Mouse (Mus musculus) midbrain, embryonic 16.5 days (tissue): Measurements from ENCODE around the gene Polg. TPM values are rescaled to one million over a fixed set of nuclear protein-coding genes. Genes with fewer than 3 reads are reported as not detected.

ENCODE experiments used
- ATAC-seq: fragments of 200-750 bp; cut with Nextera tagmentation; 2 replicates; pipeline ENCODE4 v1.8.0; 2017; ENCODE audit warnings: moderate TSS enrichment
- H3K27ac ChIP-seq: fragments of 300-500 bp; sonication (generic); 2 replicates; pipeline ENCODE4 v1.5.1; 2014; ENCODE audit warnings: mild to moderate bottlenecking, low read length, mixed read lengths
- H3K27me3 ChIP-seq: fragments of 300-500 bp; sonication (generic); 2 replicates; pipeline ENCODE4 v1.6.1; 2014; ENCODE audit warnings: low read depth, low read length, mixed read lengths; ENCODE audit not compliant: control insufficient read depth, insufficient read depth
- H3K36me3 ChIP-seq: fragments of 300-500 bp; sonication (generic); 2 replicates; pipeline ENCODE4 v1.6.1; 2014; ENCODE audit warnings: mild to moderate bottlenecking, low read length, moderate library complexity, mixed read lengths; ENCODE audit not compliant: control insufficient read depth, insufficient read depth
- H3K4me1 ChIP-seq: fragments of 300-500 bp; sonication (generic); 2 replicates; pipeline ENCODE4 v1.6.1; 2014; ENCODE audit warnings: mild to moderate bottlenecking, low read length, mixed read lengths; ENCODE audit not compliant: control insufficient read depth, insufficient read depth
- H3K4me2 ChIP-seq: fragments of 300-500 bp; sonication (generic); 2 replicates; pipeline ENCODE4 v1.6.1; 2014; ENCODE audit warnings: mild to moderate bottlenecking, low read length, mixed read lengths
- H3K4me3 ChIP-seq: fragments of 300-500 bp; sonication (generic); 2 replicates; pipeline ENCODE4 v1.5.1; 2014; ENCODE audit warnings: low read depth, mild to moderate bottlenecking, low read length, moderate library complexity, mixed read lengths
- H3K9ac ChIP-seq: fragments of 300-500 bp; sonication (generic); 2 replicates; pipeline ENCODE4 v1.6.1; 2014; ENCODE audit warnings: low read depth, low read length, mixed read lengths
- H3K9me3 ChIP-seq: fragments of 300-500 bp; sonication (generic); replicated peaks from 2 replicates; pipeline ENCODE4 v1.6.1; 2014; ENCODE audit warnings: mild to moderate bottlenecking, low read length, mixed read lengths; ENCODE audit not compliant: control insufficient read depth, poor library complexity, severe bottlenecking
- WGBS: fragments of 180-500 bp; shearing (Covaris S2); extraction: QIAGEN DNeasy Blood & Tissue Kit; methylation state at CpG from one replicate; pipeline ENCODE4 v1.1.7; 2014; 5-methylcytosine and 5-hydroxymethylcytosine counted together
- polyA plus RNA-seq: library from polyadenylated mRNA; unstranded; fragments of >200 nt; fragmentation: Nextera tagmentation; extraction: Ambion mirVana; gene quantifications from 2 replicates; pipeline ENCODE4 v1.2.1, GENCODE M21; 2015

Gene Polg
- polyA plus RNA-seq, 1 experiment from 2014 or later = 22.0 TPM

DNA sequence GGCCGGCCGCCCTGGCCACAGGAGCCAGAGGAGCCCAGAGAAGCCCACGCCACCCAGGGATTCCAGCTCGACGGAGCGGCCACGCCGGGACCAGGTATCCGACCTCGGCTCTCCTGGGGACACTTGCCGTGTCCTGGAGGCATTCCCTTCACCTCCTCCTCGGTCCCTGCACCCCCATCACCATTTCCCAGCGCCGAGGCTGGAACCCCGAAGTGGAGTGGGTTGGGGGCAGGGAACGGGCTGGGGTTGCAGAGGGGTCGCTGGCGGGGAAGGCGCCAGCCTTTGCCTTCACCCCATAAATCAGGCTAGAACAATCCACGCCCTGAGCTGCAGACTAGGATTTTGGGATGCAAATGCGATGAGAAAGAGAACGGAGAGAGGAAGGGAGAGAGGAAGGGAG is 39.2 kb upstream of the Polg start:
- under 1% methylated on average over 22 of the region's 22 CpGs for WGBS
- Histone ChIP-seq H3K9ac (peak overlapping the region; percentile 95), H3K4me1 (peaks cover 27% of the 10 kb centered on the region), H3K4me3 (peak overlapping the region; percentile 80), H3K27me3 (peaks cover 7% of the 10 kb centered on the region; the same call in 1 of the 2 replicates), H3K36me3 (no peaks in the 10 kb centered on the region), H3K9me3 (no peaks in the 10 kb centered on the region), H3K27ac (peak overlapping the region; percentile 93), H3K4me2 (peak overlapping the region; percentile 85)
- no peak for ATAC-seq

DNA sequence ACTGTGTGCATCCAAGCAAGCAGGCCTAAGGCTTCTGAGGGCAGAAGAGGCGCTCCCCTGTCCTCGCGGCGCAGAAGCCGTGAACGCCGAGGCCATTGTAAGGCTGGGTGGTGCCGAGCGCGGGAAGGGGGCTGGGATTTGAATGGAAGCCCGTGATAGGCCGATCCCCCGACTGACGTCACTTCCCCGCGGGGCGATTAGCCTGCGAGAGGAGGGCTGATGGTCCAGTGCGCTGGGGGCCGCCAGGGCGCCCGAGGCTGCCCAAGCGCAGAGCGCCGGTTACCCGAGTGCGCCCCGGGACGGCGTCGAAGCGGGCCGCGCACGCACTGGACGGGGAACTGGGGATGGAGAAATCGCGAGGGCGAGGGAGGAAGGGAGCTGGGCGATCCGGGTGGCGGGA is 38.6 kb upstream of the Polg start:
- peak overlapping the region; percentile 80 for H3K4me3 ChIP-seq
- H3K9me3 ChIP-seq = no peaks in the 10 kb centered on the region
- ATAC-seq = peak; percentile 82

DNA sequence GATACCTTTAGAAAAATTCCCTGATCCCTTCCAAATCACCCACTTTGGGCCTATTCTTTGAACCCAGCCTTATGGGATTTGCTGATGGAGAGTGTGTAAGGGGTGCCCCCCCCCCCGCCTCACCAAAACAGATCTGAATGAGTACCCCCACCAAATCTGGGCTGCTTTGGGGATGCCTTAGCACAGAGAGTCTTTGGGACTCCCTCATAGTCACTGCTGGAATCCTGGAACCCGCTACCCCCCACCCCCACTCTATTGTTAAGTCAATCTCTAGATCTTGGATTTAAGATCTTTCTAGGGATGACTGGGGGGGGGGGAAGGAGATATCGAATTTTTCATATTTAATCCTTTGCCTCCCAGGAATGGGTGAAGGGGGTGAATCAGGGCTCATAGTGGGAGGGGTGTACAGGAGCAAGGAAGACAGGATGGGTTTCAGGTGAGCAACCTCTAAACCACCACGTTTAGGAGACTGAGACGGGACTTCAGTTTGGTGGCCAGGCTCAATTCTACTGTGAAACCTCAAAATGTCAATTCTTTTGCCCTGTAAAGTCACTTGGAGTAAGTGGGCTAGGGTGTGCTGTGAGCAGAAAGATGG is 37.6 kb upstream of the Polg start:
- H3K27ac ChIP-seq = peak overlapping the region; percentile 93
- H3K4me1 ChIP-seq = peaks cover 26% of the 10 kb centered on the region
- no peaks in the 10 kb centered on the region for H3K9me3 ChIP-seq
- peak overlapping the region; percentile 80 for H3K4me3 ChIP-seq
- H3K9ac ChIP-seq = peak overlapping the region; percentile 95
- ATAC-seq = no peak
- peaks cover 7% of the 10 kb centered on the region; the same call in 1 of the 2 replicates for H3K27me3 ChIP-seq
- H3K36me3 ChIP-seq = no peaks in the 10 kb centered on the region
- H3K4me2 ChIP-seq = peak overlapping the region; percentile 85
- WGBS = 5% methylated on average over 5 of the region's 5 CpGs

More for the DNA sequence above, 38.6 kb upstream of the Polg start:
- H3K4me1 ChIP-seq = peaks cover 27% of the 10 kb centered on the region
- peak overlapping the region; percentile 95 for H3K9ac ChIP-seq
- peaks cover 7% of the 10 kb centered on the region; the same call in 1 of the 2 replicates for H3K27me3 ChIP-seq
- 0% methylated on average over 42 of the region's 42 CpGs for WGBS
- H3K4me2 ChIP-seq = peak overlapping the region; percentile 85
- H3K27ac ChIP-seq = peak overlapping the region; percentile 93
- H3K36me3 ChIP-seq = no peaks in the 10 kb centered on the region

DNA sequence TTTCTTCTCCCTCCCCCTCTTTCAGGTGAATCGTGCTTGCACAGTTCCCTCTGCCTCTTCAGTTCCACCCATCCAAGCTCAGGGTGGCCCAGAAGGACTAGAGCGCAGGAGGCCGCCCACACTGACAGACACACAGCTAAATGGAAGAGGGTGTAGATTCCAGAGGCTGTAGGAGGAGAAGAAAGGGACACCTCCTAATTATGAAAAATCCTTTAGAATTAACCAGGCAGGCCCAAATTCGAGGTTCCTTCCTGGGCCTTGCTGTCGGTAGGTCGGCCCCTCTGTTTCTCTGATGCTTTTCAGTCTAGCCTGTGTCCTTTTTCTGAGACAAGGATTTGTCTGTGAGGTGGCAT is 36.9 kb upstream of the Polg start:
- H3K9me3 ChIP-seq = no peaks in the 10 kb centered on the region
- 14% methylated on average over 6 of the region's 6 CpGs for WGBS
- peak overlapping the region; percentile 85 for H3K4me2 ChIP-seq
- no peaks in the 10 kb centered on the region for H3K36me3 ChIP-seq
- H3K27me3 ChIP-seq = peaks cover 9% of the 10 kb centered on the region; the same call in 1 of the 2 replicates
- ATAC-seq = no peak
- H3K27ac ChIP-seq = peak overlapping the region; percentile 93
- H3K4me3 ChIP-seq = peak overlapping the region; percentile 80
- H3K9ac ChIP-seq = peak overlapping the region; percentile 95
- peaks cover 24% of the 10 kb centered on the region for H3K4me1 ChIP-seq

DNA sequence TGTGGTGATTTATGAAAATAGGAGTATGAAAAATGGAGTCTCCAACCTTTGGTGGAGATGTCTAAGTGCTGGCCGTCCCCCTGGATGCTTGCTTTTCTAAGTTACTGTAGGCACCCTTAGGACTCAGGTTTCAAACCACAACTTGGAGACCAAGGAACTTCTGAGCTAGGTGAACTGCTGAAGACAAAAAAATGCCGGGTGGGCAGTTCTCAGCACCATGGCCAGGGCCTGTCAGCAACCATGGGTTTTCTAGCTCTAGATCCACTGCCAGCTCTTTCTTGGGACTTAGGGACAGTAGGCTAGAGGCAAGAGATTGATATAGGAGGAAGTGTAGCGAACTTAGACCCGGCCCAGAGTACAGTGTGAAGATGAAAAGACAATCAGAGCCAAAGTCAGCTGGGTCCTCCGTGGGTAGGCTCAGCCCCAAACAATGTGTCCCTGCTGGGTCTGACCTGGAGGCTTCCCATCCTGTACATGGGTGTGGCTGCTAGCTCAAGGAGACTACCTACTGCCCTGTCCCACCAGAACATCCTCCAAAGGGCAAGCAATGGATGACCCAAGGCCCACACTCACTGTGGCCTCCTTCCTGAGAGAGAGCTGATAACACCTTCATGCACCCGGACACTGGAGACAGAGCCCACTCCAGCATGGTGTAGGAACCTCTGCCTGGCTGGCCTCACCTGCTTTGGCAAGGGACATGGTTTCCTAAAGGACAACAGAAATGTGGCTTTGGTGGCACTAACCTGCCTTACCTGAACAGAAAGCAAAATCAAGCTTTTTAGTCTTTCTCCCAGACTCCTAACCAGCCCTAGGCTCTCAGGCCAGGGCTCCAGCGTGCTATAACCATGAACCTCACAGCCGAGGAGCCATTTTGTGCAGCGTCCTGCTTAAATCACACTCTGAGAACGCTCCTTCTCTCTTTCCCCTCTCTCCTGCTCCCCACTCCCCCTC is 36.3 kb upstream of the Polg start:
- no peak for ATAC-seq
- H3K4me1 ChIP-seq = peaks cover 22% of the 10 kb centered on the region
- peak overlapping the region; percentile 93 for H3K27ac ChIP-seq
- H3K4me2 ChIP-seq = peak overlapping the region; percentile 85
- H3K9me3 ChIP-seq = no peaks in the 10 kb centered on the region
- peak overlapping the region; percentile 80 for H3K4me3 ChIP-seq
- WGBS = 14% methylated on average over 10 of the region's 10 CpGs
- peak overlapping the region; percentile 95 for H3K9ac ChIP-seq
- no peaks in the 10 kb centered on the region for H3K36me3 ChIP-seq
- peaks cover 8% of the 10 kb centered on the region; the same call in 1 of the 2 replicates for H3K27me3 ChIP-seq

DNA sequence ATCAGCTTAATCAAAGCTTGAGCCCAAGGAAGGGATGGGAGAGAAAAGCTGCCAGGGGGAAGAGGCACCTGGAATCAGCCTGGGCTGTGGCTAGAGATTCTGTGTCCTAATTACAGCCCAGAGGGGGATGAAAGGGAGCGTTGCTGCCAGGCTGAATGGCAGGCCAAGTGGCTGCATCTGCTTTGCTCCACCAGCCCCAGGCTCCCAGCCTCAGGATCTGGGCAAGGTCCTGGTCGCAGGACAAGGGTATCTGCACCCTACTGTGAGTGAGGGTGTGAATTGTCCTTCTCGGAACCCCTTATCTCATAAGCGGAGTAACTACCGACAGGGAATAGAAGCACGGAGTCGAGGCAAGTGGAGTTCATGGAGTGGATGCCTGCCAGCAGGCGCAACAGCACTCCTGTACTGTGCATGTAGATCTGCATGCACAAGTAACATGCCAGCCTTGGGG is 35.4 kb upstream of the Polg start:
- peaks cover 21% of the 10 kb centered on the region for H3K4me1 ChIP-seq
- no peaks in the 10 kb centered on the region for H3K36me3 ChIP-seq
- peak overlapping the region; percentile 93 for H3K27ac ChIP-seq
- H3K4me3 ChIP-seq = peak overlapping the region; percentile 80
- no peak for ATAC-seq
- 4% methylated on average over 8 of the region's 8 CpGs for WGBS
- H3K4me2 ChIP-seq = peak overlapping the region; percentile 85
- no peaks in the 10 kb centered on the region for H3K9me3 ChIP-seq
- H3K9ac ChIP-seq = peak overlapping the region; percentile 95
- peaks cover 14% of the 10 kb centered on the region for H3K27me3 ChIP-seq

DNA sequence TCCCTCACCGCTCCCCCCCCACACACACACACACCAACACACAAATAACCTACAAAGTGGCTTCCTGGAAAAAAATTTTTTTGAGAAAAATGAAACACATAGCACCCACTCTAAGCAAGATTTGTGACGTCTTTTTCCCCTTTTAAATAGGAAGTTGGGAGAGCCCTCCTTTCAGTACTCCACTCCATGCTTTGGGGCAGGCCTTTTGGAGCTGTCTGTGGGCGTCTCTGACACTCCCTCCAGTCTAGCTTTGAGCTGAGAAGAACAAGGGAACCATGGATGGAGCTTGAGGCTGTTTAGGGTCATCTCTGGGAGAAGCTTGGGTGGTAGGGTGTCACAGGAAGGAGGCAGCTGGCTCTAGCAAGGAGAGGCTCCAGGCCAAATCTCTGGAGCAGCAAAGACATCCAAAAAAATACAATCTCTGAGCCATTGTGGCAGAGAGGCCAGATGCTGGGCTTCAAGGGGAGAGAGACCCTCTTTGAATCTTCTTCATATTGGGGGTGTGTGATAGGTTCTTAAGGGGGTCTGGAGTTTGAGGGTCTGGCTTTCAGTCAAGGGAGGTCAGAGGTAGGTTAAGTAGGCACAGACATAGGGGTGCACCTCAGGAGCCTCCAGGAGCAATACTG is 34.6 kb upstream of the Polg start:
- peak overlapping the region; percentile 80 for H3K4me3 ChIP-seq
- H3K27ac ChIP-seq = peak overlapping the region; percentile 93
- no peak for ATAC-seq
- peaks cover 15% of the 10 kb centered on the region for H3K27me3 ChIP-seq
- H3K4me2 ChIP-seq = peak overlapping the region; percentile 85
- peak overlapping the region; percentile 95 for H3K9ac ChIP-seq
- H3K4me1 ChIP-seq = peaks cover 26% of the 10 kb centered on the region
- 3% methylated on average over 2 of the region's 3 CpGs for WGBS
- H3K36me3 ChIP-seq = no peaks in the 10 kb centered on the region
- H3K9me3 ChIP-seq = no peaks in the 10 kb centered on the region

DNA sequence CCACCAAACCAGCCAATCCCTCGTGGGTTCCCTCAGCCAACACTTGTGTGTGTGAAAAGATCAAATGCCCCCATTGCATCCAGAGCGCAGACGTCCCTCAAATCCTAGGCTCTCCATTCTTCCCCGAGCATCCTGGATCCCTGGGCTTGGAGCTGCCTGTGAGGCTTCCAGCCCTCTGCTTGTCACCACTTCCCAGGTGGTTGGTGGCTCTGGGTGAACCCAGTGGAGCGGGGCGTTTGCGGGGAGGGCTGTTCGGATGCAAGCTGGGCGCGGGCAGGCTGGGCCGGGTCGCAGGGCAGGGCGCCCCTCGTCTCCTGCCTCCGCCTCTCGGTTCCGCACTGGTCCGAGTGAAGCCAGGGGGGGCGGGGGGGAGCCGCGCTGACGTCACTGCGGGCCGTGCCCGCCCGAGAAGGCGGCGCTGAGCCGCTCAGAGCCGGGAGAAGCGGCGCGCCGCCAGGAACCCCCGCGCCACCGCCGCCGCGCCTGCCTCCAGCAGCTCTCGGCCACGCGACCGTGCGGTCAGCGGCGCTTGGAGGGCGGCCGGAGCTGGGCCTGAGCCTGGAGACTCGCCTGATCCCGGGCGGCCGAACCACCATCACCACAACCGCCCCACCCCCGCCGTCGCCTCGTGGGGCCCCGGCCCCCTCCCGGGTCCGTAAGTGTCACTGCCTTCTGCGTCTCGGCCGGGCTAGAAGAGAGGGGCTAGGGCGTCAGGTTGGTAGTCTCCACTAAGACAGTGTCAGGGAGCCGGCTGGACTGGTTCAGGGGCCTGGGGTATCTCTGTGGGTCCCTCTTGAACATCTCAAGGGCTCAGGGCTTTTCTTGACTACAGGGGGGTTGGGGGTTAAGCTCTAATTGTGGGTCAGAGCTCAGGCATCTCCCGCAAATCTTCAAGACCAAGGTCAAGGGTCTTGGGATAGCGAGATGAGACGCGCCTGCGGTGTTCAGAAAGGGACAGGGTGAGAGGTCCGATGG is 33.7 kb upstream of the Polg start:
- H3K9me3 ChIP-seq = no peaks in the 10 kb centered on the region
- H3K27me3 ChIP-seq = peaks cover 16% of the 10 kb centered on the region
- peak; percentile 73 for ATAC-seq
- H3K36me3 ChIP-seq = no peaks in the 10 kb centered on the region
- H3K27ac ChIP-seq = peak overlapping the region; percentile 93
- peak overlapping the region; percentile 95 for H3K9ac ChIP-seq
- WGBS = under 1% methylated on average over 57 of the region's 72 CpGs
- H3K4me1 ChIP-seq = peaks cover 28% of the 10 kb centered on the region
- H3K4me3 ChIP-seq = peak overlapping the region; percentile 80
- peak overlapping the region; percentile 85 for H3K4me2 ChIP-seq
